Comparison of ENCODE assay signal across 23 mouse cellular contexts in genomic region chr1:120275224-120275623, GRCm38 (mm10). TPM values are rescaled to one million over a fixed set of nuclear protein-coding genes. Genes with fewer than 3 reads are reported as not detected.
DNase-seq lines count a peak whose midpoint lies in the region; ATAC-seq and TF ChIP-seq lines count a peak whose summit lies in the region.
"Had no signal": no experiment of that assay in that cellular context is flagged by ENCODE, and none has a peak within 500 bp of the region (broad histone marks: within the 10 kb centered on the region; RNA-seq: fewer than 3 reads in every experiment).

No protein-coding gene starts in this region.

- H3ac ChIP-seq in myocyte (ENCODE audit: control insufficient read depth, insufficient read length): no peak overlapping the region

- no peak overlapping the region for H3K27ac ChIP-seq in midbrain, embryonic 11.5 days (ENCODE audit: low read depth, low read length)
- no peak overlapping the region for H3K27ac ChIP-seq in midbrain, postnatal 0 days (ENCODE audit: low read depth, low read length)
- H3K27ac ChIP-seq in hindbrain, embryonic 14.5 days: no peak overlapping the region
- no peak overlapping the region for H3K27ac ChIP-seq in left cerebral cortex, adult 2 months
- H3K27ac ChIP-seq: embryonic facial prominence, embryonic 15.5 days; heart, embryonic 13.5 days; kidney, embryonic 15.5 days; limb, embryonic 15.5 days had no signal

- H3K79me2 ChIP-seq in myocyte (ENCODE audit: control insufficient read depth, insufficient read depth): no peaks in the 10 kb centered on the region

- no peaks in the 10 kb centered on the region for H3K9me3 ChIP-seq in midbrain, embryonic 11.5 days (ENCODE audit: control insufficient read depth, low read length)
- no peaks in the 10 kb centered on the region for H3K9me3 ChIP-seq in midbrain, postnatal 0 days (ENCODE audit: low read length)
- H3K9me3 ChIP-seq in hindbrain, embryonic 14.5 days (ENCODE audit: control insufficient read depth, low read length): no peaks in the 10 kb centered on the region
- H3K9me3 ChIP-seq: embryonic facial prominence, embryonic 15.5 days; heart, embryonic 13.5 days; kidney, embryonic 15.5 days; limb, embryonic 15.5 days had no signal

- H3K4me1 ChIP-seq in midbrain, embryonic 11.5 days (ENCODE audit: control insufficient read depth, insufficient read depth, low read length): no peaks in the 10 kb centered on the region
- no peaks in the 10 kb centered on the region for H3K4me1 ChIP-seq in midbrain, postnatal 0 days (ENCODE audit: insufficient read depth, low read length)
- no peaks in the 10 kb centered on the region for H3K4me1 ChIP-seq in hindbrain, embryonic 14.5 days (replicated peaks; ENCODE audit: control insufficient read depth, insufficient read depth, low read length)
- H3K4me1 ChIP-seq: embryonic facial prominence, embryonic 15.5 days; heart, embryonic 13.5 days; kidney, embryonic 15.5 days; limb, embryonic 15.5 days had no signal

- no peak overlapping the region for H3K4me2 ChIP-seq in midbrain, embryonic 11.5 days
- no peak overlapping the region for H3K4me2 ChIP-seq in midbrain, postnatal 0 days (ENCODE audit: low read depth, low read length, poor library complexity, severe bottlenecking)
- no peak overlapping the region for H3K4me2 ChIP-seq in hindbrain, embryonic 14.5 days (replicated peaks)
- peak overlapping the region; percentile 38 for H3K4me2 ChIP-seq in myocyte (ENCODE audit: low read depth)
- H3K4me2 ChIP-seq: embryonic facial prominence, embryonic 15.5 days; heart, embryonic 13.5 days; kidney, embryonic 15.5 days; limb, embryonic 15.5 days had no signal

- ATAC-seq in midbrain, embryonic 11.5 days (ENCODE audit: low FRiP score): peak; percentile 40; the same call in 1 of the 2 replicates
- ATAC-seq in midbrain, postnatal 0 days (ENCODE audit: low FRiP score): no peak
- peak; percentile 77; the same call in 1 of the 2 replicates for ATAC-seq in hindbrain, embryonic 14.5 days (ENCODE audit: low FRiP score)
- ATAC-seq in cerebellum, adult (ENCODE audit: insufficient number of reproducible peaks, low FRiP score, low TSS enrichment): no peak
- ATAC-seq: activated CD4-positive, CD25-positive, alpha-beta regulatory T cell, adult 4 months had no signal

- no peak for TF ChIP-seq POLR2A in brain, embryonic 14.5 days (IDR thresholded peaks at IDR 0.05; ENCODE audit: borderline replicate concordance, extremely low read depth, insufficient read depth, insufficient read length, poor library complexity, severe bottlenecking)
- TF ChIP-seq POLR2A in myocyte (IDR thresholded peaks at IDR 0.05; ENCODE audit: insufficient read length, low read depth): no peak

- no peaks in the 10 kb centered on the region for H3K36me3 ChIP-seq in midbrain, embryonic 11.5 days (ENCODE audit: control insufficient read depth, insufficient read depth, low read length)
- H3K36me3 ChIP-seq in midbrain, postnatal 0 days (ENCODE audit: insufficient read depth, low read length): no peaks in the 10 kb centered on the region
- no peaks in the 10 kb centered on the region for H3K36me3 ChIP-seq in hindbrain, embryonic 14.5 days (replicated peaks; ENCODE audit: control insufficient read depth, insufficient read depth)
- no peaks in the 10 kb centered on the region for H3K36me3 ChIP-seq in myocyte (ENCODE audit: control insufficient read depth, insufficient read depth)
- H3K36me3 ChIP-seq: embryonic facial prominence, embryonic 15.5 days; heart, embryonic 13.5 days; kidney, embryonic 15.5 days; limb, embryonic 15.5 days had no signal

- intact Hi-C loops in left cerebral cortex, adult 2 months (cut with DNase I): no loop called here

- H3K4me3 ChIP-seq in midbrain, embryonic 11.5 days (ENCODE audit: low read depth, low read length): no peak overlapping the region
- H3K4me3 ChIP-seq in midbrain, postnatal 0 days (ENCODE audit: low read depth, low read length): no peak overlapping the region
- no peak overlapping the region for H3K4me3 ChIP-seq in hindbrain, embryonic 14.5 days (replicated peaks; ENCODE audit: low read length)
- no peak overlapping the region for H3K4me3 ChIP-seq in myocyte
- H3K4me3 ChIP-seq in left cerebral cortex, adult 2 months: no peak overlapping the region
- H3K4me3 ChIP-seq: embryonic facial prominence, embryonic 15.5 days; heart, embryonic 13.5 days; kidney, embryonic 15.5 days; limb, embryonic 15.5 days had no signal

- TF ChIP-seq CTCF in midbrain, postnatal 0 days (IDR thresholded peaks at IDR 0.05): no peak
- TF ChIP-seq CTCF in brain, embryonic 14.5 days (IDR thresholded peaks at IDR 0.05; ENCODE audit: borderline replicate concordance, extremely low read depth, insufficient read depth, insufficient read length): no peak
- TF ChIP-seq CTCF in left cerebral cortex, adult 2 months (IDR thresholded peaks at IDR 0.05): no peak

- WGBS in midbrain, embryonic 11.5 days: 78% methylated on average over 3 of the region's 3 CpGs
- 49% methylated on average over 3 of the region's 3 CpGs for WGBS in midbrain, postnatal 0 days
- WGBS in hindbrain, embryonic 14.5 days: 50% methylated on average over 3 of the region's 3 CpGs

- no peak overlapping the region for H3K9ac ChIP-seq in midbrain, embryonic 11.5 days (ENCODE audit: low read length)
- H3K9ac ChIP-seq in midbrain, postnatal 0 days (replicated peaks; ENCODE audit: low read length, poor library complexity, severe bottlenecking): no peak overlapping the region
- H3K9ac ChIP-seq in hindbrain, embryonic 14.5 days: no peak overlapping the region
- H3K9ac ChIP-seq: embryonic facial prominence, embryonic 15.5 days; heart, embryonic 13.5 days; kidney, embryonic 15.5 days; limb, embryonic 15.5 days had no signal

- DNase-seq in midbrain, embryonic 11.5 days (ENCODE audit: low spot score, missing footprints): no peak
- no peak for DNase-seq in midbrain, postnatal 0 days (ENCODE audit: low spot score)
- DNase-seq in brain, embryonic 14.5 days (ENCODE audit: low read depth): peak; percentile 42
- no peak for DNase-seq in hindbrain, embryonic 14.5 days (ENCODE audit: low spot score)
- DNase-seq in left cerebral cortex, adult 2 months (ENCODE audit: extremely low spot score in 1 of 2, low spot score in 2 of 2): no peak
- DNase-seq: adrenal gland, adult 8-10 months; cerebellum, adult 9-11 months; gastrocnemius, postnatal 25 days; heart, adult 18-20 months; heart, postnatal 14 days; kidney, adult 11 months; kidney, postnatal 36 days; left cerebral cortex, postnatal 4 days; lung, postnatal 4 days; thymus, adult 18-20 months; thymus, postnatal 36 days had no signal

- H3K27me3 ChIP-seq in midbrain, embryonic 11.5 days (ENCODE audit: control insufficient read depth, insufficient read depth, low read length): no peaks in the 10 kb centered on the region
- no peaks in the 10 kb centered on the region for H3K27me3 ChIP-seq in midbrain, postnatal 0 days (ENCODE audit: insufficient read depth, low read length)
- no peaks in the 10 kb centered on the region for H3K27me3 ChIP-seq in hindbrain, embryonic 14.5 days (ENCODE audit: control insufficient read depth, insufficient read depth, low read length)
- no peaks in the 10 kb centered on the region for H3K27me3 ChIP-seq in myocyte (ENCODE audit: control insufficient read depth, insufficient read depth, insufficient read length)
- H3K27me3 ChIP-seq: embryonic facial prominence, embryonic 15.5 days; heart, embryonic 13.5 days; kidney, embryonic 15.5 days; limb, embryonic 15.5 days had no signal

TF ChIP-seq in myocyte, 11 proteins besides CTCF, POLR2A, EP300 and RAD21:
- TF ChIP-seq SRF (IDR thresholded peaks at IDR 0.05; ENCODE audit: control insufficient read depth, insufficient read length, low read depth) (no peak), TCF12 (IDR thresholded peaks at IDR 0.05; ENCODE audit: insufficient read depth, poor library complexity, severe bottlenecking) (no peak), CEBPB (IDR thresholded peaks at IDR 0.05; ENCODE audit: insufficient read depth, poor library complexity, severe bottlenecking) (no peak), POLR2AphosphoS2 (IDR thresholded peaks at IDR 0.05; ENCODE audit: insufficient read length, low read depth) (no peak), TCF3 (IDR thresholded peaks at IDR 0.05; ENCODE audit: insufficient read length, low read depth) (no peak), E2F4 (IDR thresholded peaks at IDR 0.05; ENCODE audit: insufficient read depth) (no peak), MYOG (IDR thresholded peaks at IDR 0.05; ENCODE audit: control insufficient read depth in 1 of 3, insufficient read depth in 1 of 3, insufficient read length in 2 of 3, low read depth in 2 of 3) (no peak), MAX (IDR thresholded peaks at IDR 0.05; ENCODE audit: low read depth) (no peak), MYOD1 (IDR thresholded peaks at IDR 0.05; ENCODE audit: control insufficient read depth in 1 of 3, insufficient read length in 2 of 3, low read depth in 2 of 3) (no peak), USF1 (IDR thresholded peaks at IDR 0.05; ENCODE audit: low read depth) (no peak), REST (IDR thresholded peaks at IDR 0.05; ENCODE audit: insufficient read depth, insufficient read length) (no peak)

RNA-seq across cellular contexts. Expression of gene Steap3, which starts 2.7 kb away (rescaled TPM):
- polyA plus RNA-seq in midbrain, embryonic 11.5 days (2014; fragmentation: Nextera tagmentation; extraction: Ambion mirVana): 2.8 and 3.0 TPM in 2 replicates
- total RNA-seq in midbrain, postnatal 0 days (2014; rRNA removed): 3.7 and 5.5 TPM in 2 replicates
- polyA plus RNA-seq in midbrain, postnatal 0 days (2015; fragmentation: Nextera tagmentation; extraction: Ambion mirVana): 5.4 and 5.9 TPM in 2 replicates
- 3.0 and 3.7 TPM in 2 replicates for polyA plus RNA-seq in brain, embryonic 14.5 days (2012; rRNA removed)
- polyA plus RNA-seq in hindbrain, embryonic 14.5 days (2014; fragmentation: Nextera tagmentation; extraction: Ambion mirVana): 2.7 and 3.0 TPM in 2 replicates
- 33.7 TPM for polyA plus RNA-seq in myocyte (2012; fragmentation: generic; extraction: Trizol)
- 1 to 10 TPM; 5.5 to 5.6 TPM for total RNA-seq in left cerebral cortex, adult 2 months (2021)
- polyA plus RNA-seq: activated CD4-positive, CD25-positive, alpha-beta regulatory T cell, adult 4 months had no signal

Comparison
In these comparisons a context has a peak if more than half of its experiments do, and no peak if none do; other contexts are left out.
1. ATAC-seq: peak in midbrain, embryonic 11.5 days (single experiment) and hindbrain, embryonic 14.5 days (single experiment); none in midbrain, postnatal 0 days (single experiment) and cerebellum, adult (single experiment).